Mouse (Mus musculus) forebrain, embryonic 10.5 days (tissue): ENCODE results near the gene Ptprm. TPM values are rescaled to one million over a fixed set of nuclear protein-coding genes. Genes with fewer than 3 reads are reported as not detected.

Source experiments
- DNase-seq: peaks from one replicate; pipeline ENCODE4 v3.0.0-alpha.2; 2017; ENCODE audit warnings: low spot score; ENCODE audit errors: extremely low spot score
- H3K27ac ChIP-seq: fragments of 300-500 bp; sonication (generic); 2 replicates; pipeline ENCODE4 v1.5.1; 2016; ENCODE audit warnings: mild to moderate bottlenecking
- H3K27me3 ChIP-seq: fragments of 300-500 bp; sonication (generic); 2 replicates; pipeline ENCODE4 v1.6.1; 2016; ENCODE audit warnings: mild to moderate bottlenecking; ENCODE audit not compliant: poor library complexity, severe bottlenecking
- H3K36me3 ChIP-seq: fragments of 300-500 bp; sonication (generic); replicated peaks from 2 replicates; pipeline ENCODE4 v1.6.1; 2016; ENCODE audit warnings: mild to moderate bottlenecking, moderate library complexity
- H3K4me1 ChIP-seq: fragments of 300-500 bp; sonication (generic); 2 replicates; pipeline ENCODE4 v1.6.1; 2016
- H3K4me3 ChIP-seq: fragments of 300-500 bp; sonication (generic); 2 replicates; pipeline ENCODE4 v1.5.1; 2016; ENCODE audit warnings: mild to moderate bottlenecking, moderate library complexity
- H3K9me3 ChIP-seq: fragments of 300-500 bp; sonication (generic); 2 replicates; pipeline ENCODE4 v1.6.1; 2016; ENCODE audit warnings: mild to moderate bottlenecking, moderate library complexity
- WGBS: fragments of 180-500 bp; shearing (Covaris S2); methylation state at CpG from one replicate; pipeline ENCODE4 v1.1.7; 2016; 5-methylcytosine and 5-hydroxymethylcytosine counted together
- polyA plus RNA-seq: library from polyadenylated mRNA; unstranded; fragments of >200 nt; fragmentation: Nextera tagmentation; extraction: Ambion mirVana; gene quantifications from 2 replicates; pipeline ENCODE4 v1.2.1, GENCODE M21; 2016

Ptprm gene
- polyA plus RNA-seq, 1 experiment from 2014 or later = 8.4 TPM

- no peak for DNase-seq
- Histone ChIP-seq H3K4me3 (no peak overlapping the region), H3K4me1 (no peaks in the 10 kb centered on the region), H3K36me3 (no peaks in the 10 kb centered on the region), H3K27ac (no peak overlapping the region), H3K27me3 (no peaks in the 10 kb centered on the region), H3K9me3 (peaks cover 6% of the 10 kb centered on the region; the same call in 1 of the 2 replicates)
- WGBS = 77% methylated on average over 1 of the region's 1 CpGs
Measured at GRCm38 (mm10) chr17:67179446-67179845, 174.8 kb downstream of the Ptprm start.

DNA sequence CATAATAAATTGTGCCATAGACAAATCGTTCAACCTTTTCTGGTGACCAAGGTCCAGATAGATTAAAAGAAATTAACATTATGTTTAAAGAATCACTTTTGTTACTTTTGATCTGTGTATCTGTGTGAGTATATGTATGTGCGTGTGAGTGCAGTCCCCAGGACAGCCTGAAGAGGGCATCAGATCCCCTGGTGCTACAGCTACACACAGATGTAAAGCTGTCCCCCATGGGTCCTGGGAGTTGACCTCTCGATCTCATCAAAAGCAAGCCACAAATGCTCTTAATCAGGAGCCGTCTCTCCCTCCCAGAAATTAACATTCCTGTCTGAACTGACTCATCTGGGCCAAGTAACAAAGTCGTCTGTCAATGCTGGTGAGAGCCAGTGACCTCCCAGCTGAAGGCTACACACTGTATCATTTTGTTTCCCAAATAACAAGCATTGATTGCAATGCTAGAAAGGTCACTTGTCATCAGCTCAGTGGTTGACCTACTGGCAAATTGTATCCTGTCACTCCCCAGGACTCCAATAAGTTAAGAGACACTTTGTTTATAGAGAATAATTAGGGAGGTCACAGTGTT is 175.5 kb downstream of the Ptprm start:
- DNase-seq = no peak
- Histone ChIP-seq H3K4me3 (no peak overlapping the region), H3K27me3 (no peaks in the 10 kb centered on the region), H3K36me3 (no peaks in the 10 kb centered on the region), H3K27ac (no peak overlapping the region), H3K4me1 (no peaks in the 10 kb centered on the region), H3K9me3 (peaks cover 6% of the 10 kb centered on the region; the same call in 1 of the 2 replicates)
- WGBS = 75% methylated on average over 5 of the region's 5 CpGs

GRCm38 (mm10) chr17:67175836-67176235 is 178.4 kb downstream of the Ptprm start:
- H3K27ac ChIP-seq = no peak overlapping the region
- 63% methylated on average over 2 of the region's 2 CpGs for WGBS
- peak; percentile 23 for DNase-seq

GRCm38 (mm10) chr17:67171353-67171752 is 182.9 kb downstream of the Ptprm start:
- Histone ChIP-seq H3K27ac (no peak overlapping the region), H3K27me3 (no peaks in the 10 kb centered on the region), H3K4me1 (peaks cover 3% of the 10 kb centered on the region; the same call in 1 of the 2 replicates), H3K4me3 (no peak overlapping the region), H3K36me3 (no peaks in the 10 kb centered on the region), H3K9me3 (no peaks in the 10 kb centered on the region)
- DNase-seq = no peak
- 85% methylated on average over 2 of the region's 2 CpGs for WGBS

More at GRCm38 (mm10) chr17:67175836-67176235, 178.4 kb downstream of the Ptprm start:
- Histone ChIP-seq H3K4me3 (no peak overlapping the region), H3K4me1 (peaks cover under 1% of the 10 kb centered on the region; the same call in 1 of the 2 replicates), H3K9me3 (peaks cover 6% of the 10 kb centered on the region; the same call in 1 of the 2 replicates), H3K27me3 (no peaks in the 10 kb centered on the region), H3K36me3 (no peaks in the 10 kb centered on the region)

GRCm38 (mm10) chr17:67170696-67171095 is 183.6 kb downstream of the Ptprm start:
- no peak overlapping the region for H3K4me3 ChIP-seq
- H3K9me3 ChIP-seq = no peaks in the 10 kb centered on the region
- no peaks in the 10 kb centered on the region for H3K27me3 ChIP-seq
- peaks cover 3% of the 10 kb centered on the region; the same call in 1 of the 2 replicates for H3K4me1 ChIP-seq
- H3K36me3 ChIP-seq = no peaks in the 10 kb centered on the region
- DNase-seq = no peak
- no peak overlapping the region for H3K27ac ChIP-seq
- 83% methylated on average over 7 of the region's 7 CpGs for WGBS

- no peaks in the 10 kb centered on the region for H3K27me3 ChIP-seq
- H3K27ac ChIP-seq = no peak overlapping the region
- H3K9me3 ChIP-seq = no peaks in the 10 kb centered on the region
- no peak for DNase-seq
- peaks cover 21% of the 10 kb centered on the region for H3K4me1 ChIP-seq
- H3K4me3 ChIP-seq = no peak overlapping the region
- 98% methylated on average over 2 of the region's 2 CpGs for WGBS
- H3K36me3 ChIP-seq = no peaks in the 10 kb centered on the region
Measured at GRCm38 (mm10) chr17:67165876-67166275, 188.4 kb downstream of the Ptprm start.

GRCm38 (mm10) chr17:67159611-67160010 is 194.6 kb downstream of the Ptprm start:
- no peak overlapping the region for H3K4me3 ChIP-seq
- 92% methylated on average over 8 of the region's 8 CpGs for WGBS
- H3K27ac ChIP-seq = no peak overlapping the region
- H3K9me3 ChIP-seq = no peaks in the 10 kb centered on the region
- H3K36me3 ChIP-seq = no peaks in the 10 kb centered on the region
- H3K4me1 ChIP-seq = peaks cover 22% of the 10 kb centered on the region
- no peaks in the 10 kb centered on the region for H3K27me3 ChIP-seq
- no peak for DNase-seq

DNA sequence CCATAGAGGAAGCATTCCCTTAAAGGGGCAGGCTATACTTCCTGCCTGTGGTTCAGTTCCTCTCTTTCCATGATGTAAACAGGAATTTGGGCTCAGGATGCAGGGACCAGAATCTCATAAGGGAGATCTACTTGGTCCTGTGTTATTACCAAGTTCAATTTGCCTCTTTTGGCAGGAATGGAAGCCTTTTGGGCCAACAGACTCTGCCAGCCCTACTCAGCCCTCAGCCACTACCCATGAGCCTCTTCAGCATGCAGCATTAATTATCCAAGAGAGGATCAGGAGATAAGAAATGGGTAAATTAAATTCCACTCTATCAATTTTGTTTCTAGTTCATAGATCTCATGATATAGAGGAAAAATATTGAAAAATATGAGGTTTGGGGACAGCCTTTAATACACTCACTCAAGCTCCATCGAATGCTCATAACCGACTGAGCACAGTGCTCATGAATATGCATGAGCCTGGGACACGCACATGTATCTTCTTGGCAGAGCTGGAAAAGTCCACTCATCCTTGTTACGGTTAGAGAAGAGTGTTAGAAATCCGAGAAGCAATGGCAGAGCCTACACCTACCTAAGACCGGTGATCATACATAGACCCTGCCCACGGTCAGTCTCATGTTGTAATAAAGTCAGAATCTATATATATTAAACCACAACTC is 197.0 kb downstream of the Ptprm start:
- H3K36me3 ChIP-seq = no peaks in the 10 kb centered on the region
- H3K27me3 ChIP-seq = no peaks in the 10 kb centered on the region
- peaks cover 10% of the 10 kb centered on the region for H3K4me1 ChIP-seq

DNA sequence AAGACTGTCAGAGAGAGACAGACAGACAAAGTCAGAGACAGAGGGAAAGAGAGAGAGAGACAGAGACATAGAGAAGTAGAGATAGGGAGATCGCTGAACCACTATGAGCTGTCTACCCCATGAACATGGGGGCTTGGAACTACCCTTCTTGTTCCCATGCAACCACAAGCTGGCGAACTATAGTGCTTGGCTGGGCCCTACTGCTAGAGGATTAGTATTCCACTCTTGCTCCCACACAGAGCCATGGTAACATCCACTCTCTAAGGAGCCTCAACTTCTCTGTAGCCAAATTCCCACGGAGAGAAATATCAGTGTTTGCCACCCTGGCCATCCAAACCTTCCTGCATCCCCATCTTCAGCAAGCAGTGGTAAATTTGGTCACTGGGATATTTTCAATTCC is 202.0 kb downstream of the Ptprm start:
- Histone ChIP-seq H3K4me1 (no peaks in the 10 kb centered on the region), H3K4me3 (no peak overlapping the region), H3K9me3 (no peaks in the 10 kb centered on the region), H3K27me3 (no peaks in the 10 kb centered on the region), H3K36me3 (no peaks in the 10 kb centered on the region), H3K27ac (no peak overlapping the region)
- WGBS = 87% methylated on average over 3 of the region's 3 CpGs
- no peak for DNase-seq

More for the DNA sequence above, 197.0 kb downstream of the Ptprm start:
- 89% methylated on average over 7 of the region's 7 CpGs for WGBS
- DNase-seq = no peak
- Histone ChIP-seq H3K4me3 (no peak overlapping the region), H3K27ac (no peak overlapping the region), H3K9me3 (no peaks in the 10 kb centered on the region)

- WGBS = 87% methylated on average over 2 of the region's 2 CpGs
Measured at GRCm38 (mm10) chr17:67150441-67150840, 203.8 kb downstream of the Ptprm start.

DNA sequence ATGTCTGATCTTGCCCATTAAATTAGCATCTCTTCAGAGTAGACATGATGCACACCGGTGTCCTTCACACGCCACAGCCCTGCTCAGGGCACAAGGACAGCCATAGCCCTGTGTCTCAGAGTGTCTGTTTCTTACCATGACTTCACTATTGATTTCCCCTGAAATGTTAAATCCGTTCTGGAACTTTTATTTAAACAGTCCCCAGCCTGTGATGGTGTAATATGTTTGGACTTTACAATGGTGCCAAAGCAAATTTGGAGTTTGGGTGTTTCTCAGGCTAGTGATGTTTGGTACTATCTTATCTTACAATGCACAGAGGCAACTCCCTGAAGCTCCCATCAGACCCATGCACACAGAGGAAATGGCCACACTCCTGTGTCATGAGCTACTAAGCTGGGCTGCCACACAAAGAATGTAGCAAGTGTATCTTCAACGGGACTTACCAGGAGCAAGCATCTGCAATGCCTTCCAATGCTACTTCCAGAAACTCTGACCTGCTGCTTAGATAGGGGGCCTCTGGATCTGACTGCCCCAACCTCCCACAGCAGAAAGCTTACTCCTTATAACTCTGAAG is 212.0 kb downstream of the Ptprm start:
- no peaks in the 10 kb centered on the region for H3K4me1 ChIP-seq
- no peak overlapping the region for H3K27ac ChIP-seq
- 91% methylated on average over 4 of the region's 4 CpGs for WGBS
- no peak overlapping the region for H3K4me3 ChIP-seq
- no peak for DNase-seq
- H3K27me3 ChIP-seq = no peaks in the 10 kb centered on the region
- H3K36me3 ChIP-seq = no peaks in the 10 kb centered on the region
- no peaks in the 10 kb centered on the region for H3K9me3 ChIP-seq

More at GRCm38 (mm10) chr17:67150441-67150840, 203.8 kb downstream of the Ptprm start:
- no peaks in the 10 kb centered on the region for H3K27me3 ChIP-seq
- H3K4me1 ChIP-seq = no peaks in the 10 kb centered on the region
- no peaks in the 10 kb centered on the region for H3K9me3 ChIP-seq
- DNase-seq = no peak
- no peaks in the 10 kb centered on the region for H3K36me3 ChIP-seq
- no peak overlapping the region for H3K27ac ChIP-seq
- no peak overlapping the region for H3K4me3 ChIP-seq

- Histone ChIP-seq H3K27me3 (no peaks in the 10 kb centered on the region), H3K4me3 (no peak overlapping the region), H3K36me3 (no peaks in the 10 kb centered on the region), H3K4me1 (no peaks in the 10 kb centered on the region), H3K27ac (no peak overlapping the region), H3K9me3 (no peaks in the 10 kb centered on the region)
- WGBS = 39% methylated on average over 1 of the region's 1 CpGs
- DNase-seq = no peak
Measured at GRCm38 (mm10) chr17:67140502-67140901, 213.8 kb downstream of the Ptprm start.

DNA sequence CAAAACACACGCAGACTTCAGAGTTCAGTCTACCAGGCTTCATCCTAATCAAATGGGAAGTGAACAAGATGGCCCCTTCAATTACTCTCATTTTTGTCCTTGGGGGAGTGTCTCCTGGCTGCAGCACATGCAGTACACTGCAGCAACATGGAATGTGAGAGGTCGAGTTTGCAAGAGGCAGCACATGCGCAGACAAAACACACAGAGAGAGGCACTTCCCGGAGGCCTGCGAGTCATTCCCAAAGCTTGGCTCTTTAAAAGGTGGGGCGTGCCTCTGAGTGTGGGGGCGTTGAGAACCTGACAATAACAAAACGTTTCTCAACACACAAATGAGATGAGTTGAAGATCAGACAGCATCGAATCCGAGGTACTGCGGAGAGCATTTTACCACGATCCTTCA is 215.3 kb downstream of the Ptprm start:
- H3K9me3 ChIP-seq = no peaks in the 10 kb centered on the region
- no peak overlapping the region for H3K27ac ChIP-seq
- H3K27me3 ChIP-seq = no peaks in the 10 kb centered on the region
- DNase-seq = no peak
- peaks cover 5% of the 10 kb centered on the region; the same call in 1 of the 2 replicates for H3K4me1 ChIP-seq
- H3K36me3 ChIP-seq = no peaks in the 10 kb centered on the region
- 83% methylated on average over 12 of the region's 12 CpGs for WGBS
- H3K4me3 ChIP-seq = no peak overlapping the region
